Mouse (Mus musculus): ENCODE results near the gene Rnf11. TPM values are rescaled to one million over a fixed set of nuclear protein-coding genes. Genes with fewer than 3 reads are reported as not detected.
A peak's percentile ranks its signal among the peaks of the same experiment; 100 is the strongest.

Rnf11 gene
- total RNA-seq, 1 experiment from 2014 or later: 38.7 TPM

- ATAC-seq (replicated peaks in 1 of 2; ENCODE audit: insufficient read depth in 1 of 2, low FRiP score in 2 of 2, low TSS enrichment in 1 of 2, low read depth in 1 of 2, poor library complexity in 2 of 2, severe bottlenecking in 2 of 2): peak; percentile 82 to 84; a peak in 3 of 4 replicates
Observed at GRCm38 (mm10) chr4:109456821-109457220, 27.7 kb downstream of the Rnf11 start.

- peak; percentile 28 to 36; a peak in 1 of 4 replicates for ATAC-seq (replicated peaks in 1 of 2; ENCODE audit: insufficient read depth in 1 of 2, low FRiP score in 2 of 2, low TSS enrichment in 1 of 2, low read depth in 1 of 2, poor library complexity in 2 of 2, severe bottlenecking in 2 of 2)
Observed at GRCm38 (mm10) chr4:109448531-109448930, 36.0 kb downstream of the Rnf11 start.

GRCm38 (mm10) chr4:109445956-109446355 is 38.6 kb downstream of the Rnf11 start:
- peak in 1 of 2 experiments; percentile 19; a peak in 1 of 4 replicates for ATAC-seq (replicated peaks in 1 of 2; ENCODE audit: insufficient read depth in 1 of 2, low FRiP score in 2 of 2, low TSS enrichment in 1 of 2, low read depth in 1 of 2, poor library complexity in 2 of 2, severe bottlenecking in 2 of 2)

GRCm38 (mm10) chr4:109445397-109445796 is 39.1 kb downstream of the Rnf11 start:
- peak; percentile 67 to 85 for ATAC-seq (replicated peaks in 1 of 2; ENCODE audit: insufficient read depth in 1 of 2, low FRiP score in 2 of 2, low TSS enrichment in 1 of 2, low read depth in 1 of 2, poor library complexity in 2 of 2, severe bottlenecking in 2 of 2)

GRCm38 (mm10) chr4:109444951-109445350 is 39.6 kb downstream of the Rnf11 start:
- ATAC-seq (replicated peaks in 1 of 2; ENCODE audit: insufficient read depth in 1 of 2, low FRiP score in 2 of 2, low TSS enrichment in 1 of 2, low read depth in 1 of 2, poor library complexity in 2 of 2, severe bottlenecking in 2 of 2): no peak

- ATAC-seq (replicated peaks in 1 of 2; ENCODE audit: insufficient read depth in 1 of 2, low FRiP score in 2 of 2, low TSS enrichment in 1 of 2, low read depth in 1 of 2, poor library complexity in 2 of 2, severe bottlenecking in 2 of 2): no peak
Observed at GRCm38 (mm10) chr4:109444471-109444870, 40.1 kb downstream of the Rnf11 start.

GRCm38 (mm10) chr4:109442649-109443048 is 41.9 kb downstream of the Rnf11 start:
- no peak for ATAC-seq (replicated peaks in 1 of 2; ENCODE audit: insufficient read depth in 1 of 2, low FRiP score in 2 of 2, low TSS enrichment in 1 of 2, low read depth in 1 of 2, poor library complexity in 2 of 2, severe bottlenecking in 2 of 2)

GRCm38 (mm10) chr4:109442126-109442525 is 42.4 kb downstream of the Rnf11 start:
- no peak for ATAC-seq (replicated peaks in 1 of 2; ENCODE audit: insufficient read depth in 1 of 2, low FRiP score in 2 of 2, low TSS enrichment in 1 of 2, low read depth in 1 of 2, poor library complexity in 2 of 2, severe bottlenecking in 2 of 2)

- ATAC-seq (replicated peaks in 1 of 2; ENCODE audit: insufficient read depth in 1 of 2, low FRiP score in 2 of 2, low TSS enrichment in 1 of 2, low read depth in 1 of 2, poor library complexity in 2 of 2, severe bottlenecking in 2 of 2): no peak
Observed at GRCm38 (mm10) chr4:109441000-109441399, 43.5 kb downstream of the Rnf11 start.

- no peak for ATAC-seq (replicated peaks in 1 of 2; ENCODE audit: insufficient read depth in 1 of 2, low FRiP score in 2 of 2, low TSS enrichment in 1 of 2, low read depth in 1 of 2, poor library complexity in 2 of 2, severe bottlenecking in 2 of 2)
Observed at GRCm38 (mm10) chr4:109440381-109440780, 44.1 kb downstream of the Rnf11 start.

GRCm38 (mm10) chr4:109439825-109440248 is 44.7 kb downstream of the Rnf11 start:
- peak in 1 of 2 experiments; percentile 19; a peak in 1 of 4 replicates for ATAC-seq (replicated peaks in 1 of 2; ENCODE audit: insufficient read depth in 1 of 2, low FRiP score in 2 of 2, low TSS enrichment in 1 of 2, low read depth in 1 of 2, poor library complexity in 2 of 2, severe bottlenecking in 2 of 2)

- 0 out of 4 replicates have a peak, but pooled peaks of 1 of the 2 experiments have one; percentile 16 for ATAC-seq (replicated peaks in 1 of 2; ENCODE audit: insufficient read depth in 1 of 2, low FRiP score in 2 of 2, low TSS enrichment in 1 of 2, low read depth in 1 of 2, poor library complexity in 2 of 2, severe bottlenecking in 2 of 2)
Observed at GRCm38 (mm10) chr4:109439101-109439500, 45.4 kb downstream of the Rnf11 start.

- ATAC-seq (replicated peaks in 1 of 2; ENCODE audit: insufficient read depth in 1 of 2, low FRiP score in 2 of 2, low TSS enrichment in 1 of 2, low read depth in 1 of 2, poor library complexity in 2 of 2, severe bottlenecking in 2 of 2): peak; percentile 67 to 71; a peak in 2 of 4 replicates
Observed at GRCm38 (mm10) chr4:109437913-109438878, 46.3 kb downstream of the Rnf11 start.

GRCm38 (mm10) chr4:109434256-109434655 is 50.3 kb downstream of the Rnf11 start:
- ATAC-seq (replicated peaks in 1 of 2; ENCODE audit: insufficient read depth in 1 of 2, low FRiP score in 2 of 2, low TSS enrichment in 1 of 2, low read depth in 1 of 2, poor library complexity in 2 of 2, severe bottlenecking in 2 of 2): no peak

GRCm38 (mm10) chr4:109433641-109434040 is 50.9 kb downstream of the Rnf11 start:
- no peak for ATAC-seq (replicated peaks in 1 of 2; ENCODE audit: insufficient read depth in 1 of 2, low FRiP score in 2 of 2, low TSS enrichment in 1 of 2, low read depth in 1 of 2, poor library complexity in 2 of 2, severe bottlenecking in 2 of 2)

GRCm38 (mm10) chr4:109432668-109433375 is 51.7 kb downstream of the Rnf11 start:
- ATAC-seq (replicated peaks in 1 of 2; ENCODE audit: insufficient read depth in 1 of 2, low FRiP score in 2 of 2, low TSS enrichment in 1 of 2, low read depth in 1 of 2, poor library complexity in 2 of 2, severe bottlenecking in 2 of 2): no peak

- peak; percentile 47 to 54; a peak in 3 of 4 replicates for ATAC-seq (replicated peaks in 1 of 2; ENCODE audit: insufficient read depth in 1 of 2, low FRiP score in 2 of 2, low TSS enrichment in 1 of 2, low read depth in 1 of 2, poor library complexity in 2 of 2, severe bottlenecking in 2 of 2)
Observed at GRCm38 (mm10) chr4:109430854-109431253, 53.7 kb downstream of the Rnf11 start.

GRCm38 (mm10) chr4:109430250-109430649 is 54.3 kb downstream of the Rnf11 start:
- ATAC-seq (replicated peaks in 1 of 2; ENCODE audit: insufficient read depth in 1 of 2, low FRiP score in 2 of 2, low TSS enrichment in 1 of 2, low read depth in 1 of 2, poor library complexity in 2 of 2, severe bottlenecking in 2 of 2): no peak

Data from hematopoietic stem cell, adult 5-6 weeks (primary cell).